Mouse (Mus musculus): Measurements from ENCODE around the gene Polr2f. TPM values are rescaled to one million over a fixed set of nuclear protein-coding genes. Genes with fewer than 3 reads are reported as not detected.

Polr2f gene
- polyA plus RNA-seq, 1 experiment from 2014 or later, result 336 TPM

- Histone ChIP-seq H3K36me3 (ENCODE audit: control insufficient read depth, insufficient read depth, low read length) (no peaks in the 10 kb centered on the region), H3K4me3 (ENCODE audit: low read depth, low read length) (peak overlapping the region; percentile 75), H3K4me2 (replicated peaks; ENCODE audit: low read depth, low read length) (peak overlapping the region; percentile 93), H3K4me1 (replicated peaks; ENCODE audit: control insufficient read depth, insufficient read depth, low read length) (peaks cover 5% of the 10 kb centered on the region; the same call in 1 of the 2 replicates), H3K27me3 (ENCODE audit: control insufficient read depth, insufficient read depth, low read length) (peaks cover 3% of the 10 kb centered on the region; the same call in 1 of the 2 replicates), H3K9ac (ENCODE audit: low read depth, low read length) (peak overlapping the region; percentile 88), H3K27ac (ENCODE audit: low read depth, low read length) (peak overlapping the region; percentile 72), H3K9me3 (ENCODE audit: control insufficient read depth, low read length) (no peaks in the 10 kb centered on the region)
- WGBS, result 1% methylated on average over 46 of the region's 46 CpGs
- ATAC-seq (ENCODE audit: low FRiP score) (peak; percentile 73), DNase-seq (ENCODE audit: low spot score) (no peak)
Observed at GRCm38 (mm10) chr15:79109321-79109934, 31.4 kb upstream of the Polr2f start.

- DNase-seq (ENCODE audit: low spot score), result peak; percentile 19
- WGBS, result 21% methylated on average over 9 of the region's 9 CpGs
- Histone ChIP-seq H3K36me3 (ENCODE audit: control insufficient read depth, insufficient read depth, low read length) (no peaks in the 10 kb centered on the region), H3K27me3 (ENCODE audit: control insufficient read depth, insufficient read depth, low read length) (peaks cover 3% of the 10 kb centered on the region; the same call in 1 of the 2 replicates), H3K9ac (ENCODE audit: low read depth, low read length) (peak overlapping the region; percentile 88), H3K4me2 (replicated peaks; ENCODE audit: low read depth, low read length) (peak overlapping the region; percentile 93), H3K4me3 (ENCODE audit: low read depth, low read length) (peak overlapping the region; percentile 75), H3K4me1 (replicated peaks; ENCODE audit: control insufficient read depth, insufficient read depth, low read length) (peaks cover 5% of the 10 kb centered on the region; the same call in 1 of the 2 replicates), H3K9me3 (ENCODE audit: control insufficient read depth, low read length) (no peaks in the 10 kb centered on the region), H3K27ac (ENCODE audit: low read depth, low read length) (no peak overlapping the region)
- no peak for ATAC-seq (ENCODE audit: low FRiP score)
Observed at GRCm38 (mm10) chr15:79110031-79110430, 30.8 kb upstream of the Polr2f start.

- ATAC-seq (ENCODE audit: low FRiP score), result no peak
Observed at GRCm38 (mm10) chr15:79110528-79110927, 30.3 kb upstream of the Polr2f start.

GRCm38 (mm10) chr15:79111774-79112173, 29.0 kb upstream of the Polr2f start:
- no peak for ATAC-seq (ENCODE audit: low FRiP score)
- peaks cover 5% of the 10 kb centered on the region; the same call in 1 of the 2 replicates for H3K4me1 ChIP-seq (replicated peaks; ENCODE audit: control insufficient read depth, insufficient read depth, low read length)

More at GRCm38 (mm10) chr15:79110528-79110927, 30.3 kb upstream of the Polr2f start:
- Histone ChIP-seq H3K27me3 (ENCODE audit: control insufficient read depth, insufficient read depth, low read length) (peaks cover 3% of the 10 kb centered on the region; the same call in 1 of the 2 replicates), H3K27ac (ENCODE audit: low read depth, low read length) (no peak overlapping the region), H3K36me3 (ENCODE audit: control insufficient read depth, insufficient read depth, low read length) (no peaks in the 10 kb centered on the region), H3K9ac (ENCODE audit: low read depth, low read length) (no peak overlapping the region), H3K4me2 (replicated peaks; ENCODE audit: low read depth, low read length) (no peak overlapping the region; the same call in 1 of the 2 replicates), H3K4me3 (ENCODE audit: low read depth, low read length) (no peak overlapping the region), H3K4me1 (replicated peaks; ENCODE audit: control insufficient read depth, insufficient read depth, low read length) (peaks cover 5% of the 10 kb centered on the region; the same call in 1 of the 2 replicates), H3K9me3 (ENCODE audit: control insufficient read depth, low read length) (no peaks in the 10 kb centered on the region)
- 76% methylated on average over 2 of the region's 2 CpGs for whole genome bisulfite sequencing
- no peak for DNase-seq (ENCODE audit: low spot score)

GRCm38 (mm10) chr15:79115276-79115675, 25.5 kb upstream of the Polr2f start:
- Histone ChIP-seq H3K4me2 (replicated peaks; ENCODE audit: low read depth, low read length) (no peak overlapping the region), H3K27me3 (ENCODE audit: control insufficient read depth, insufficient read depth, low read length) (no peaks in the 10 kb centered on the region), H3K27ac (ENCODE audit: low read depth, low read length) (no peak overlapping the region), H3K4me1 (replicated peaks; ENCODE audit: control insufficient read depth, insufficient read depth, low read length) (no peaks in the 10 kb centered on the region), H3K4me3 (ENCODE audit: low read depth, low read length) (no peak overlapping the region), H3K9ac (ENCODE audit: low read depth, low read length) (no peak overlapping the region), H3K36me3 (ENCODE audit: control insufficient read depth, insufficient read depth, low read length) (no peaks in the 10 kb centered on the region), H3K9me3 (ENCODE audit: control insufficient read depth, low read length) (no peaks in the 10 kb centered on the region)
- ATAC-seq (ENCODE audit: low FRiP score) (no peak), DNase-seq (ENCODE audit: low spot score) (no peak)
- 71% methylated on average over 5 of the region's 5 CpGs for WGBS

More at GRCm38 (mm10) chr15:79111774-79112173, 29.0 kb upstream of the Polr2f start:
- no peak for DNase-seq (ENCODE audit: low spot score)
- H3K36me3 ChIP-seq (ENCODE audit: control insufficient read depth, insufficient read depth, low read length), result no peaks in the 10 kb centered on the region
- H3K27me3 ChIP-seq (ENCODE audit: control insufficient read depth, insufficient read depth, low read length), result peaks cover 3% of the 10 kb centered on the region; the same call in 1 of the 2 replicates
- H3K4me3 ChIP-seq (ENCODE audit: low read depth, low read length), result no peak overlapping the region
- 90% methylated on average over 3 of the region's 4 CpGs for WGBS
- H3K9ac ChIP-seq (ENCODE audit: low read depth, low read length), result no peak overlapping the region
- H3K27ac ChIP-seq (ENCODE audit: low read depth, low read length), result no peak overlapping the region
- no peaks in the 10 kb centered on the region for H3K9me3 ChIP-seq (ENCODE audit: control insufficient read depth, low read length)
- H3K4me2 ChIP-seq (replicated peaks; ENCODE audit: low read depth, low read length), result no peak overlapping the region

- Histone ChIP-seq H3K27me3 (ENCODE audit: control insufficient read depth, insufficient read depth, low read length) (no peaks in the 10 kb centered on the region), H3K4me3 (ENCODE audit: low read depth, low read length) (no peak overlapping the region), H3K4me1 (replicated peaks; ENCODE audit: control insufficient read depth, insufficient read depth, low read length) (no peaks in the 10 kb centered on the region), H3K4me2 (replicated peaks; ENCODE audit: low read depth, low read length) (no peak overlapping the region), H3K9ac (ENCODE audit: low read depth, low read length) (no peak overlapping the region), H3K27ac (ENCODE audit: low read depth, low read length) (no peak overlapping the region), H3K36me3 (ENCODE audit: control insufficient read depth, insufficient read depth, low read length) (no peaks in the 10 kb centered on the region), H3K9me3 (ENCODE audit: control insufficient read depth, low read length) (no peaks in the 10 kb centered on the region)
- DNase-seq (ENCODE audit: low spot score) (no peak), ATAC-seq (ENCODE audit: low FRiP score) (no peak)
- WGBS, result 82% methylated on average over 9 of the region's 9 CpGs
Observed at GRCm38 (mm10) chr15:79119491-79119890, 21.3 kb upstream of the Polr2f start.

- no peak overlapping the region for H3K4me2 ChIP-seq (replicated peaks; ENCODE audit: low read depth, low read length)
- no peaks in the 10 kb centered on the region for H3K9me3 ChIP-seq (ENCODE audit: control insufficient read depth, low read length)
- H3K9ac ChIP-seq (ENCODE audit: low read depth, low read length), result no peak overlapping the region
- H3K27ac ChIP-seq (ENCODE audit: low read depth, low read length), result no peak overlapping the region
- no peaks in the 10 kb centered on the region for H3K36me3 ChIP-seq (ENCODE audit: control insufficient read depth, insufficient read depth, low read length)
- no peak for DNase-seq (ENCODE audit: low spot score)
- no peak for ATAC-seq (ENCODE audit: low FRiP score)
- H3K4me1 ChIP-seq (replicated peaks; ENCODE audit: control insufficient read depth, insufficient read depth, low read length), result no peaks in the 10 kb centered on the region
- H3K4me3 ChIP-seq (ENCODE audit: low read depth, low read length), result no peak overlapping the region
- 68% methylated on average over 4 of the region's 4 CpGs for WGBS
- H3K27me3 ChIP-seq (ENCODE audit: control insufficient read depth, insufficient read depth, low read length), result no peaks in the 10 kb centered on the region
Observed at GRCm38 (mm10) chr15:79122119-79122518, 18.7 kb upstream of the Polr2f start.

GRCm38 (mm10) chr15:79122546-79122945, 18.3 kb upstream of the Polr2f start:
- Histone ChIP-seq H3K4me3 (ENCODE audit: low read depth, low read length) (no peak overlapping the region), H3K4me1 (replicated peaks; ENCODE audit: control insufficient read depth, insufficient read depth, low read length) (no peaks in the 10 kb centered on the region), H3K27ac (ENCODE audit: low read depth, low read length) (no peak overlapping the region), H3K36me3 (ENCODE audit: control insufficient read depth, insufficient read depth, low read length) (no peaks in the 10 kb centered on the region; the same call in 1 of the 2 replicates), H3K27me3 (ENCODE audit: control insufficient read depth, insufficient read depth, low read length) (no peaks in the 10 kb centered on the region), H3K9me3 (ENCODE audit: control insufficient read depth, low read length) (no peaks in the 10 kb centered on the region), H3K9ac (ENCODE audit: low read depth, low read length) (no peak overlapping the region), H3K4me2 (replicated peaks; ENCODE audit: low read depth, low read length) (no peak overlapping the region)
- 78% methylated on average over 13 of the region's 13 CpGs for WGBS
- DNase-seq (ENCODE audit: low spot score) (no peak), ATAC-seq (ENCODE audit: low FRiP score) (no peak)

GRCm38 (mm10) chr15:79123751-79124150, 17.1 kb upstream of the Polr2f start:
- DNase-seq (ENCODE audit: low spot score), result no peak
- H3K27ac ChIP-seq (ENCODE audit: low read depth, low read length), result no peak overlapping the region
- 86% methylated on average over 6 of the region's 6 CpGs for WGBS
- H3K9me3 ChIP-seq (ENCODE audit: control insufficient read depth, low read length), result no peaks in the 10 kb centered on the region
- no peak overlapping the region for H3K4me3 ChIP-seq (ENCODE audit: low read depth, low read length)
- H3K36me3 ChIP-seq (ENCODE audit: control insufficient read depth, insufficient read depth, low read length), result peaks cover 4% of the 10 kb centered on the region; the same call in 1 of the 2 replicates
- H3K27me3 ChIP-seq (ENCODE audit: control insufficient read depth, insufficient read depth, low read length), result no peaks in the 10 kb centered on the region
- no peak overlapping the region for H3K4me2 ChIP-seq (replicated peaks; ENCODE audit: low read depth, low read length)
- no peak for ATAC-seq (ENCODE audit: low FRiP score)
- H3K4me1 ChIP-seq (replicated peaks; ENCODE audit: control insufficient read depth, insufficient read depth, low read length), result no peaks in the 10 kb centered on the region
- H3K9ac ChIP-seq (ENCODE audit: low read depth, low read length), result no peak overlapping the region

All from hindbrain, embryonic 11.5 days (tissue).